Mouse (Mus musculus) brain, embryonic 14.5 days (tissue): ENCODE data around the gene Tmem221. TPM values are rescaled to one million over a fixed set of nuclear protein-coding genes. Genes with fewer than 3 reads are reported as not detected.
A peak's percentile ranks its signal among the peaks of the same experiment; 100 is the strongest.

ENCODE experiments used
- DNase-seq: peaks from one replicate; pipeline ENCODE4 v3.0.0-alpha.2; 2011; ENCODE audit warnings: low read depth
- CTCF ChIP-seq: fragments of 200-500 bp; IDR thresholded peaks from 2 replicates; pipeline ENCODE4 v1.5.1; 2012; ENCODE audit warnings: inconsistent platforms, mild to moderate bottlenecking, moderate library complexity, borderline replicate concordance; ENCODE audit not compliant: insufficient read depth, insufficient read length; ENCODE audit errors: extremely low read depth
- POLR2A ChIP-seq: fragments of 200-500 bp; IDR thresholded peaks from 2 replicates; pipeline ENCODE4 v1.6.1; 2012; ENCODE audit warnings: mild to moderate bottlenecking, inconsistent platforms, borderline replicate concordance; ENCODE audit not compliant: poor library complexity, insufficient read depth, insufficient read length, severe bottlenecking; ENCODE audit errors: extremely low read depth
- polyA plus RNA-seq: library from polyadenylated mRNA; depleted of rRNA; stranded (reverse); fragments of >200 nt; gene quantifications from 2 replicates; pipeline ENCODE4 v1.2.3, GENCODE M21; 2012

Tmem221 gene
- polyA plus RNA-seq, 1 experiment: 0.07 TPM

GRCm38 (mm10) chr8:71593556-71594323, 35.1 kb upstream of the Tmem221 start:
- TF ChIP-seq CTCF (no peak), POLR2A (no peak)
- DNase-seq: no peak

GRCm38 (mm10) chr8:71592374-71593170, 33.9 kb upstream of the Tmem221 start:
- no peak for TF ChIP-seq POLR2A
- TF ChIP-seq CTCF: no peak
- peak; percentile 86 for DNase-seq

- TF ChIP-seq POLR2A (peak; percentile 92), CTCF (no peak)
- peak; percentile 97 for DNase-seq
Measured at GRCm38 (mm10) chr8:71591471-71592373, 33.1 kb upstream of the Tmem221 start, which contains the start of gene Pgls. TSS of gene Pgls (plus strand) at chr8:71592176.

GRCm38 (mm10) chr8:71591017-71591416, 32.3 kb upstream of the Tmem221 start:
- no peak for DNase-seq
- no peak for TF ChIP-seq POLR2A
- no peak for TF ChIP-seq CTCF

- no peak for TF ChIP-seq POLR2A
- DNase-seq: no peak
Measured at GRCm38 (mm10) chr8:71588762-71589161, 30.1 kb upstream of the Tmem221 start.

- DNase-seq: peak; percentile 53
- TF ChIP-seq CTCF (peak; percentile 74), POLR2A (no peak)
Measured at GRCm38 (mm10) chr8:71586891-71587290, 28.2 kb upstream of the Tmem221 start.

- TF ChIP-seq POLR2A (no peak), CTCF (no peak)
- DNase-seq: peak; percentile 59
Measured at GRCm38 (mm10) chr8:71580201-71580600, 21.5 kb upstream of the Tmem221 start.

GRCm38 (mm10) chr8:71579476-71579875, 20.8 kb upstream of the Tmem221 start:
- peak; percentile 12 for DNase-seq
- TF ChIP-seq CTCF: no peak

GRCm38 (mm10) chr8:71579009-71579408, 20.3 kb upstream of the Tmem221 start:
- no peak for DNase-seq
- TF ChIP-seq POLR2A (no peak), CTCF (no peak)

- TF ChIP-seq POLR2A (no peak), CTCF (no peak)
- no peak for DNase-seq
Measured at GRCm38 (mm10) chr8:71577856-71578387, 19.3 kb upstream of the Tmem221 start.

GRCm38 (mm10) chr8:71575020-71575419, 16.3 kb upstream of the Tmem221 start:
- no peak for DNase-seq
- TF ChIP-seq POLR2A (no peak), CTCF (no peak)
